Mouse (Mus musculus) heart, postnatal 10 days (tissue): ENCODE measurements at regions not wholly inside any gene's neighbourhood (a gene's known extent, or its start where the extent isn't known, plus 50 kb on each side); places are given as distances from the start of the nearest gene placed in this dataset.
A peak's percentile ranks its signal among the peaks of the same experiment; 100 is the strongest.

ENCODE experiments used
- DNase-seq, 2 experiments: peaks; one replicate each; pipeline ENCODE4 v3.0.0; 2021
- intact Hi-C: fragments of 180-260 bp; cut with DNase I; formaldehyde crosslinking; loops from one replicate; pipeline ENCODE4 v1.15.1; 2025

DNA sequence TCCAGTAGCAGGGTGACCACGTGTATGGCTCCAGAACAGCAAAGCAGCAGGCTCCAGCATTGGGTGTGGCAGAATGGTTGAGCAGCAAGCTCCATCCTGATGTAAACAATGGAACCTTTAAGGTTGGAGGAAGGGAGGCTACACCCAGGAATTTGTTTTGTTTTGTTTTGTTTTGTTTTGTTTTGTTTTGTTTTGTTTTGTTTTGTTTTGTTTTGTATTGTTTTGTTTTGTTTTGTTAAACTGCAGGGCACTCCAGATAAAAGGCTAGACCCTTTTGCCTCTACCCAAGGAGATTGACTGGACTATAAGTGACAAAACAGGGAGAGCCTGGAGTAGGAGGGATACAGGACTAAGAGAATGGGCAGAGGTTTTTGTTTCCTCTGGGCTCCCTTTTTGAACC is 647.5 kb downstream of the Kcnj3 start:
- intact Hi-C loops = no loop called here
- DNase-seq = no peak

DNA sequence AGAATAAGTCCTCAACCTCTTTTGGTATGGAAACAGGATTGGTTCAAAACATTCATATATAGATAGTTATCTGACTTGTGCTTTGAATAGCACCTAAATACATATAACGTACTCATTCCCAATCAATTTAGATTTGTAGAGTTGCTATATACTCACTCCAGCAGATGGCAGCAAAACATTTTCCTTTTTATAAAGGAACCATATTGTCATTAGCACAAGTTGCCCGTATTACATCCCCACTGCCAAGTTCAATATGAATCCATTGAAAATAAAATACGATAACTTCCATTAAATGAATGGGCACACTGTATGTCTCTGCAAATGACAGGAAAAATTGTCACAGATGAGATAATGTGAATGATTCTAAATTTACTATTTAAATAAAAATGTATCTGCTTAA is 673.8 kb downstream of the Kcnj3 start:
- intact Hi-C loops = no loop called here
- peak in 1 of 2 experiments; percentile 6 for DNase-seq

DNA sequence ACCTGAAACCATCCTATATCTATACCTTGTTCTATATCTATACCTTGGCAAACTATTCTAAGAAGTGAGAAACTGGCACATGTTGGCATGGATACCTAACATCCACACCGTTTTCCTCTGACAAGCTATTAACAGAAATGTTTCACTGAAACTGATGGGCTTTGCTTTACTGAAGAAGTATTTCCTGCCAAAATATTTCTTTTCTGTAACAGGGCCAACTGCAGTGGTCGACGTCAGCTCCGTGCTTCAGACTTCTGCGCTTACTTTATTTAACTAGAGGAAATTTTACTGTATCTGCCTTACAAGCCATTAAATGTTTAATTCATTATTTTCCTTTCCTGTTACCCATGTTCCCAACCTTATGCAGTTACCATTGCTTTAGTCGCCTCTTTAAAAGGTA is 674.2 kb downstream of the Kcnj3 start:
- no peak for DNase-seq
- intact Hi-C loops = loop anchor here (2.0 to 10.0 kb wide), 2 partner anchors 1005 to 1755 kb away; no protein-coding TSS in a partner anchor

DNA sequence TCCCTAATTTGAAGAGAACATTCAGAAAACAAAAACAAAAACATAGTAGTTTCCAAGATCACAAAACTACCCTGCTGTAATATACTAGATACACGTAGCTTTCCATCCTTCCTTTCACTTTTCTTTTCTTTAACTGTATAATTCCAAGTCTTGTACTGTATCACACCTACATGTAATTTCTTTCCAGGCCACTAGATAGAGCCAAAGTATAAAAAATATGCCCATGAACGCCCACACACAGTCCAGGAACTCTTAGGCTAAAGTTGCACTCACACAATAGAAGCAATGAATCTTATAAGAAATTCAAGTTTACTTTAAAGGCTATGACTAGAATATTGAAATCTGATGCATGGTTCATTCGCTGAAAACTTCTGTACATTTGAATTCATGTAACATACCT is 678.7 kb downstream of the Kcnj3 start:
- intact Hi-C loops = loop anchor here (2.0 to 10.0 kb wide), 2 partner anchors 1000 to 1804 kb away; no protein-coding TSS in a partner anchor
- DNase-seq = peak; percentile 28 to 52

DNA sequence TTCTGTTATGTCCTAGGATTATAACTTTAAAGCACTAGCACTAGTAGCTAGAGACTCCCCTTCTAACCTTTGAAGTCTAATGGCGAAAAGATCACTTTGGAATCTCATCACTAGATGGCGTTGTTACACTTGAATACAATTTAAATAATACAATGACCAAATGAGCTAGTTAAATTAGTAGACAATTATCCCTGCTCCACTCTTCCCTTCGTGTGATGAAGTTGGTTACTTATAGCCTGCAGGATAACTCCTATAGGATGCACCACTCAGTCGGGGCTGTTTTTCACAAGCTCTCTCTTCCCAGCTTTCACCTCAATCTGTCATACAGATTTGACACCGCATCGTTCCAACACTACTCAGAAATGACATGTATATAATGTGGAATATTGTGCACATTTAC is 683.6 kb downstream of the Kcnj3 start:
- intact Hi-C loops = loop anchor here (2.0 to 10.0 kb wide), 3 partner anchors 995 to 1579 kb away; no protein-coding TSS in a partner anchor
- peak; percentile 10 to 27 for DNase-seq

DNA sequence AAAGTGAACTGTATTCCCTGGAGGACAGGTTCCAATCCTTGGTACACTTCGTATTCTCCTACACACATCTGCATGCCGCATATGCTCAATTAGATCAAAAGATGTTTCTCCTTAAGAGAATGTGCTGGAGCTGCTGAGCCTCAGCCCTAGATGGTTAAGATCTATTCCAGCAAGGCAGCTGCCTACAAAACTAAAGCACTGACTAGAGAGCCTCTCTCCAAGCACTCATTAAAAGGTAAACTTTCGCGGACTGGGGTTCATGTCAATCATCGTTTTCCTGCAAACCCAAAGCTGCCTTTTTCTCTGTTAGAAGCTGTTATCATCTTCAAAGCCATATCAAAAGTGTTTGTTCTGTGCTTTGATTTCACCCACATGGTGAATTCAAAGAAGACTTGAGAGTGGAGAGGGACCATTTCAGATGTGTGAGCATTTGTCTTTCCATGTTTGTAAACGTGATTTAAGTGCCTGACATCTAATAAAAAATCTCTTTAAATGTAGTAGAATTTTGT is 711.4 kb downstream of the Kcnj3 start:
- intact Hi-C loops = no loop called here
- no peak for DNase-seq

DNA sequence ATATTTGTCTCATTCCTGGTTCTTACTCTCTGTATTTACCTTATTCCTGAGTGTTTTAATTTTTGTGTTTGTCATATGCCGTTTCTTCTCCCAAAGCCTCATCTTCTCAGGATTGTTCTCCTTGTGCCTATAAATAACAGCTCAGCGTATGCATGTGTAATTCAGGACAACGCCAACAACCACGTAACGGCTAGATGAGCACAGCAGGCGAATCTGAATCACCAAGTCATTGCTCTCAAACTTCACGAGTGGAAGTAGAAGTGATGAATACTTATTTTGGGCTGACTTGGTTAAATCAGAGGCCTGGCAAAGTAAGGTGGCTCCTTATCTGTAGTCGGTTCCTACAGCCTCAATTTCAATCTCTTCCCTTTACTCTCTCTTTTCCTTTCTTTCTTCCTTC is 760.7 kb downstream of the Kcnj3 start:
- no peak for DNase-seq
- intact Hi-C loops = no loop called here

DNA sequence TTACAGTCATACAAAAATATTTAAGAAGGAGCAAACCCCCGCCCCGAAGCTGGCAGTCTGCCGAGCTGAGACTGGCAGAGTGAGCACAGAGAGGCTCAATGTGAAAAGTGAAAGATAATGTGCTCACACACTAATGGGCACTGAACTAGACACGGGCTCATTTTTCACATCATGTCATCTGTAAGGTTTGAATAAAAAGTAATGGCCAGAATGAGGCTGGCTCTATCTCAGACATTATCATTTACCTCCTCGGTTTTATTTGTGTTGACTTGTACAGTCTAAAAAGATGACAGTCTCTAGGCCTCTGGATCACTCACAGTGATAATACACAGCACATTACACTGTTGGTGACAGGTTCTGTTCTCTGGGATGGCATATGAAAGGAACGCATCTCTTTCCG is 791.7 kb downstream of the Kcnj3 start:
- DNase-seq = no peak
- intact Hi-C loops = no loop called here

DNA sequence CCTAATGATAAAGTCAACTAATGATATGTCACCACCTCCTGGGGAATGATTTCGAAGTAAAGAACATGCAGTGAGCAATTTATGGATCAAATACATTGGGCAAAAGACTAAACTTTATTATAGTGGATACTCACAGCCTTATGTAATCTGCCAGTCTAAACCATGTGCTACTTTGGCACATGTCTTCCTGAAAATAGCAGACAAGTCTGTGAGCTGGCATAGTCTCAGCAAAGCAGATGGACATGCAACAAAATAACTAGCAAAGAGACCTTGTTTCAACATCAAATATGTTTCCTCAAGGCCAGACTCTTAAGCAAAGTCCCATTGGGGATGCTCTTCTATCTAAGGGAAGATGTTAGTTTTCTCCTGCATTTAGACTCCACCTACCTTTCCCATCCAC is 797.3 kb downstream of the Kcnj3 start:
- DNase-seq = no peak
- intact Hi-C loops = no loop called here

DNA sequence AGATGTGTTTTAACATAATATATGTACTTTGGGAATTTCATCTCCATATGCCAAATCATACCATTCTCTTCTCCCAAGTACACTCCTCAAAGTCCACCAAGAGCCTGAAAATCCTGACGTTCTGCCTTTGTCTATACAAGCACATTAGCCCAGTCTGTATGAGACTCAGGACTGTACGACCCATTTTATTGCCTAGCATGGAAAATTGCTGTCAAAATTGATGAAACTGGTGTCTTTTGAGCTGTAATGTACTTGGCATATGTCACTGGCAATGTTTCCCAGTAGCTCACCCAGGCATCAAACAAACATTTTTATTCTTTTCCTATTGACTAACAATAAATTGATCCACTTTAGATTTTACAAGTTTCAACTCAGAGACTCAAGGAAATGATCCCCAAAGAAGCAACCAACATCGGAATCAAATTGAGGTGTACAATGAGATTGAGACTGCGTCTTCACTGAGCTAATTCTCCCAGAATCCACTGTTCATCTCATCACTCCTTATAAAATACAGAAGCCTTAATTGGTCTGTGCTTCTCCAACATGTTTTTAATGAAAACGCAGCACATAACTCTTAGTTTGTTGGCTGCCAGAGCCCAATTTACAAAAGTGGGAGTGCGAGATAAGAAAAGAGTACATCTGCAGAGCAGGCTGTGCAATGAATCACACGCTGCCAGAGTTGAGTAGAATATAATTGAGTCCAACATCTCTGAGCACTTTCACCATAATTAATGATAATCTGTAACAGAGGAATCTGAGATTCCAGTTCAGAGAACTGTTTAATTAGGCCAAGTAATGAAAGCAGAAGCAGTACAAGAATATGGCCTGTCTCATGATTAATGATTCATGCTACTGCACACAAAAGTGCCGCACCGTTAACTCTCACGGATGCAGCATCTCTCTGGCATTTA is 821.5 kb downstream of the Kcnj3 start:
- intact Hi-C loops = no loop called here

DNA sequence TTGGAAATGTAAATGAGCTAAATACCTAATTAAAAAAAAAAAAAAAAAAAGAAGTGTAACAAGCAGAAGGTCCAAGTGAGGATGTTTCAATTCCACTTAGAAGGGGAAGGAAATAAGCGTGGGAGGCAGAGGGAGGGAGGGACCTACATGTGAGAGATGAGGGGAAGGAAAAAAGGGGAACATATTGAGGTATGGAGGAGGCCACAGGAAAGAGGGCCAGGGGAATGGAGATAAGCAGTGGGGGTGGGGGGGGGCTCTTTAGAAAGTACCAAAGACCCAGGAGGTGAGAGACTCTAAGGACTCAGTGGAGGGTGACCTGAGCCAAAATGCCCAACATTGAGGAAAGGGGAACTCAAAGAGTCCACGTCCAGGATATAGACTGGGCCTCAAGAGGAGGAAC is 818.9 kb downstream of the Nr4a2 start:
- intact Hi-C loops = no loop called here
- DNase-seq = no peak

More for the DNA sequence above, 821.5 kb downstream of the Kcnj3 start:
- no peak for DNase-seq

DNA sequence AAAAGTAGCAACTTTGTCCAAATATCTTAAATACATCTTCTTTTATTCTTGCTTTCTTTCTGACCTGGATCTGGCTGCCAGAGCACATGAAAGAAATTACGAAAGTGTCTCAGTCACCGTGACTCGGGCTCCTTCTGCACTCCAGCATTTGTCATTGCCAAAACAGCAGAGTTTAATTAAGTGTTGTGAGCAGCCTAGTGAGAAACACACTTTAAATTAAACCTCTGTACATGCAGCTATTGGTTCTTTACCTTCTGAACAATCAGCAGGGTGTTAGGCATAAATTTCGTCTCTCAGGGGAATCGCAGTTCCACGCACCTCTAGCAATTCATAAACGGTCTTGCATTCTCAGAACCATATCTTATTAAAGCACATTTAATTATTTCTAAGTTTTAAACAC is 802.1 kb downstream of the Nr4a2 start:
- DNase-seq = no peak
- intact Hi-C loops = no loop called here

DNA sequence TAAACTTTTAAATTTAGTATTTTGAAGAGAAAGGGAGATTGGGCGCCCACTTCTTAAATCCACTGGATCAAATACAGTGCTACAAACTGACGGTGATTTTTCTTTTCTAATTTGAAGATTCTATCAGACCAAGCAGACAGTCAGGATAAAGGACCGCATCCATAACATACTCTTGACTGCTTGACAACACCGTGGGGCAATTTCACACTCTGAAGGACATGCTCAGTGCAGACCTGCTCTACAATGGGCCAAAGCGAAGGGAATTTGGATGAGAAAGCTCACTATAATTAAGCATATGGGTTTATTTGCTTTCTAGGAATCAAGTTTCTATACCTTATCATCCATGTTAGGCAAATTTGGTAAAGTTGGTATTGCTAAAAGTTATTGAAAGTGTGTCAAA is 801.3 kb downstream of the Nr4a2 start:
- intact Hi-C loops = no loop called here
- DNase-seq = no peak

DNA sequence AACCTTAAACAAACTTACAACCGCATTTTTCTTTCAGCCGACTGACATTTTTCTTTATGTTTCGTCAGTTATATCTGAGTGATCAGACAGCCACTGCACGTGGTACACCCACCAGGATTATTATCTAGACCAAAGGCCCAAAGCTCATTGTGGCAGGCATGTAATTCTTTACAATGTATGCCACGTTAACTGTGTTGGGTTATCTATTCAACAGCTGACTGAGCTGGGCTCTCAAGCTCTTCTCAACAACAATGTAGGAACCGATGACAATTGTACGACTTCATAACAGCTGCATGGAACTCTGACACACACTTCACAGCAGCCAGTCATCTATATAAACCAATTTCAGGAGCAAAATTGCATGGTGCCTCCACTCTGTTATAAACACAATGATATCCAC is 787.8 kb downstream of the Nr4a2 start:
- DNase-seq = no peak
- intact Hi-C loops = no loop called here

DNA sequence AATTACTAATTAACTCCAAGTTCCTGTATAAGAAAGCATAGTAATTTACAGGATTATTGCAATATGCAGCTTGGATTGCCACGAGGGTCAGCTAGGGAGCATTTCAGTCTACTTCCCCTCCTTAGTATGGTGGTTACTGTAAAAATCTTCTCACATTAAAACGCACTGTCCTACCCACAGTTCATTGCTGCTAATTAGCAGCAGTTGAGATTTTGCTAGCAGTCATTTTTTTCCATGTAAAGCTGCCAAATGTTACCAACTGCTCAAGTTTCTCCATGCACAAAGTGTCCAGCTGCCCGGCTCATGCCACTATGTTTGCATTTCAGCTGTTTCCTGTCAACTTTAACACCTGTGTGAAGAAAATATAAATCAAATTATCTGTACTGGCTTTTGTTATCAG is 759.7 kb downstream of the Nr4a2 start:
- intact Hi-C loops = no loop called here
- no peak for DNase-seq
